Mouse (Mus musculus): ENCODE measurements around the gene Cxcl9. TPM values are rescaled to one million over a fixed set of nuclear protein-coding genes. Genes with fewer than 3 reads are reported as not detected.

Gene Cxcl9
- 16.9 TPM for polyA plus RNA-seq (2014; fragmentation: Illumina TruSeq; extraction: RNeasy Lipid Tissue Mini Kit (QIAGEN cat#74804); ENCODE audit: low replicate concordance)

DNA sequence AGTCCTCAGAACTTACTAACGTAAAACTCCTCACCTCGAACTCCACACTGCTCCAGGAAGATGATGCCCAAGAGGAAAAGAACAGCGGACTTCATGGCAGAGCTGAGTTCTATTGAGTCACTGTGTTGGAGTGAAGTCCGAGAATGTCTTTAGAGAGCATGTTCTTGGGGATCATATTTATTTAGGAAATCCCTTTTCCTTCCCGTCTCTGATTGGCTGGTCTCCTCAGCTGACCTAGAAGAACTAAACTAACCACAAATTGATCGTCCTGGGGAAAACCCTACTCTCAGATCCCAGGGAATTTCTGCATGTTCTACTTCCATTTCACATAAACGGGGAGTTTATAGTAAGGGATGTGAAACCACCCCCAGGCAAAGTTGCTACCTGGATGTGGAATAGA lies at the start of gene Cxcl9:
Cxcl9 (minus strand) TSS at position 151 of the 400 bp plus-strand sequence.

DNA sequence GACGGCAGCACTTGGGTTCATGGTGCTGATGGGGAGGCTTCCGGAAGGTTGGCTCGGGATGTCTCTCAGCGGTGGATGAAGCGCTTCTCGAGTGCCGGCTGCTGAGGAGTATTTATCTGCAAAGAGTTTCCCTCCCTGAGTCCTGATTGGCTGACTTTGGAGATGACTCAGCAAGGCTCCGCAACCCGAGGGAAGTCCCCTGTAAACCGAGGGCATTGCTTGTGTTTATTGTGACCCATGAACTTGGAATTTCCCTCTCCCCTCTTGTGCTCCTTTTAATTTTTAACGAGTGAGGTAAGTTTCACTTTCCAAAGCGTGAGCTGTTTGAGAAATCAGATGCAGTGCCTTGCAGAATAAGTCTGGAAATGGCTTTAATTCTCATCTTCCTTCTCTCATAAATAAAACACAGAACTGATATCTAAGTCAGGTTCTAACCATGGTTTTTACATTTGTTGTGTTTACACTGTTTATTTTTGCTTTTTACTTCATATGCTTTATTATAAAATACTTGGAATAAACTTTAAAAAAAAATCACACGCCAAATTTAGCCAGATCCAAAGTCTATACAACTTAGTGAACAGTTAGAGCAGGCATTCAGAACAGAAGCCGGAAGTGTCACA lies 21.0 kb upstream of the Cxcl9 start, which contains the start of gene Cxcl10:
Cxcl10 (minus strand) TSS at position 96 of the 620 bp plus-strand sequence.

DNA sequence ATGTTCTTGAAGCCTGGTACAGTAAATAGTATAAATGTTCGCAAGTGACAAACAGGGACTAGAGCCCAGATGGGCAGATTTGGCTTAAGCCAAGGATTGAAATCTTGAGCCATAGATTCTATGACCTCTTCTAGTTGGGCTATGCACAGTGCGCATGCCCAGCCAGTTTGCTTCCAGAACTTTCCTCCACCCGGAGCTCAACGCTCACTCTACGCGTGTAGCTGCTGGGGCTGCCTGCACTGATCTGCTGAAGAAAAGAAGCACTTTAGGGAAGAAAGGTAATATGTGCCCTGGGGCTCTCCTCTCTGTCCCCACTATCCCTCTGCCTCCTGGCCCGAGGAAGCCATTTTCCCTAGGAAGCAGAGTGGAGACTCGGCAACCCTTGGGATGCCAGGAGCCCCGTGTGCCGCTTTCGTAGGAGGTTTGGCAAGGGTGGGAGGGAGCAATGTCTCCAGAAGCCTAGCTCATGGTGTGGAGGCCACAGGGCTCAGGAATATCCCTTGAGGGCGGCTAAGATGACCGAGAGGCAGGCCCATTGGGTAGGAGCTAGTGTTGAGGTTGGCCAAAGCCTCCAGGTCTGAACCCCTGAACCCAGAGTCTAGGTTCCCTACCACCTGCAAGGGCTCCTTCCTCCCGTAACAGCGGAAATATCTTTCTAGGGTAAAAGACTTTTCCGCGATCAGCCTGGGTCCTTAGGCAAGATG lies 3.9 kb upstream of the Cxcl9 start, which contains the start of gene Art3:
Art3 (plus strand) TSS at position 193 of the 704 bp plus-strand sequence.

GRCm38 (mm10) chr5:92309681-92310511 lies 18.0 kb downstream of the Cxcl9 start, which contains the start of gene Sdad1:
TSS of gene Sdad1 (minus strand) at chr5:92310479.

DNA sequence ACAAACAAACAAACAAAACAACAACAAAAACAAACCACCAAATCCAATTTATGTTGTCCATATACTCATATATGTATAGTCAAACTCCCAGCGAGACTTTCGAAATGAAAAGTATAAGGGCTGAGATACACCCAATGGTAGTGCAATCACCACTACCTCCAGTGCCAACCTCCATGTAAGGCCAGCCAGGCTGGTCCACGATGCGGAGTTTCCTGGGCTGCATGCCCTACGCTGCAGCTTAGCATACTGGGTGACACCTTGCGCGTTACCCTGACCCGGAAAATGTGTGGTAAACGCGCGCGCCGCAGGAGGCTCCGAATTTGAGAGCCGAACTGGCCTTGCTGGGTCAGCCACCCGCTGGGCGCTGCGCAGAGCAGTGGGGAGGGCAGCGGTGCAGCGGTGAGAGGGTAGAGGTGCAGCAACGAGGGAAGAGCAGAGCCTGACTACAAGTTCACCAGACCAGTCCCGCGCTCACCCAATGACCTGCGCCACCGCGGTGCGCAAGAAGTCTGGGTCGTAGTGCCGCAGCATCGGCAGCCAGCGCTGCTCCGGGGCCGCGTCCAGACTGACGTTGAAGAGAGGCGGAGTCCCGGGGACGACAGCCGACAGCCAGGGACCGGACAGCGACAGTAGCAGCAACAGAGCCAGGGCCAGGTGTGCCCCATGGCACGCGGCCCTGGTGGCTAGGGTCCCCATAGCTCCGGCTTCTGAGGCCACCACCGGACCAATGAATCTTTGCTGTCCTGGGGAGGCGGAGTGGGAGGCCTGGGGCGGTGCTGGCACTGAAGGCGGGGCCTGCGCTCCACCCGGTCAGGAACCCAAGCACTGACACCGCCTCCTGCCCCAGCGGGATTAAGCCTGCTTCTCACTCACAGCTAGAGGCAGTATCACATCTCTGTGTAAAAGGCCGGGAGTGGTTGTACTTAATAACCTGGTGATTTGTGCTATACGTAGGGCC lies 50.2 kb downstream of the Cxcl9 start, which contains the start of gene Naaa:
Naaa (minus strand) TSS at position 734 of the 958 bp plus-strand sequence.

Other genes with a start within 250 kb of the Cxcl9 start
- 235 TPM for gene G3bp2, start 244.4 kb downstream of the Cxcl9 start, polyA plus RNA-seq (2014; fragmentation: Illumina TruSeq; extraction: RNeasy Lipid Tissue Mini Kit (QIAGEN cat#74804); ENCODE audit: low replicate concordance)
- 236 TPM for gene Uso1, start 190.1 kb downstream of the Cxcl9 start, polyA plus RNA-seq (2014; fragmentation: Illumina TruSeq; extraction: RNeasy Lipid Tissue Mini Kit (QIAGEN cat#74804); ENCODE audit: low replicate concordance)
- not detected for gene U90926, start 112.7 kb downstream of the Cxcl9 start, polyA plus RNA-seq (2014; fragmentation: Illumina TruSeq; extraction: RNeasy Lipid Tissue Mini Kit (QIAGEN cat#74804); ENCODE audit: low replicate concordance)
- gene Ppef2, start 71.8 kb downstream of the Cxcl9 start, polyA plus RNA-seq (2014; fragmentation: Illumina TruSeq; extraction: RNeasy Lipid Tissue Mini Kit (QIAGEN cat#74804); ENCODE audit: low replicate concordance), result 1.4 TPM
- gene Naaa, start 49.9 kb downstream of the Cxcl9 start, polyA plus RNA-seq (2014; fragmentation: Illumina TruSeq; extraction: RNeasy Lipid Tissue Mini Kit (QIAGEN cat#74804); ENCODE audit: low replicate concordance), result 21.5 TPM
- gene Sdad1, start 17.6 kb downstream of the Cxcl9 start, polyA plus RNA-seq (2014; fragmentation: Illumina TruSeq; extraction: RNeasy Lipid Tissue Mini Kit (QIAGEN cat#74804); ENCODE audit: low replicate concordance), result 18.6 TPM
- 10.9 TPM for gene Art3, start 3.7 kb upstream of the Cxcl9 start, polyA plus RNA-seq (2014; fragmentation: Illumina TruSeq; extraction: RNeasy Lipid Tissue Mini Kit (QIAGEN cat#74804); ENCODE audit: low replicate concordance)
- gene Cxcl10, start 20.8 kb upstream of the Cxcl9 start, polyA plus RNA-seq (2014; fragmentation: Illumina TruSeq; extraction: RNeasy Lipid Tissue Mini Kit (QIAGEN cat#74804); ENCODE audit: low replicate concordance), result 10.5 TPM
- 52.1 TPM for gene Nup54, start 107.1 kb upstream of the Cxcl9 start, polyA plus RNA-seq (2014; fragmentation: Illumina TruSeq; extraction: RNeasy Lipid Tissue Mini Kit (QIAGEN cat#74804); ENCODE audit: low replicate concordance)
- 61.5 TPM for gene Scarb2, start 178.8 kb upstream of the Cxcl9 start, polyA plus RNA-seq (2014; fragmentation: Illumina TruSeq; extraction: RNeasy Lipid Tissue Mini Kit (QIAGEN cat#74804); ENCODE audit: low replicate concordance)
- gene Fam47e, start 227.0 kb upstream of the Cxcl9 start, polyA plus RNA-seq (2014; fragmentation: Illumina TruSeq; extraction: RNeasy Lipid Tissue Mini Kit (QIAGEN cat#74804); ENCODE audit: low replicate concordance), result not detected